Mouse (Mus musculus) bone marrow, adult 2 months (tissue): ENCODE results near the gene Agxt2.

Source experiments
- CTCF ChIP-seq: fragments of 200-500 bp; IDR thresholded peaks from 2 replicates; pipeline ENCODE4 v1.5.1; 2011; ENCODE audit warnings: low read length, control low read depth; ENCODE audit not compliant: control insufficient read depth, insufficient read depth
- POLR2A ChIP-seq: fragments of 200-500 bp; IDR thresholded peaks from 2 replicates; pipeline ENCODE4 v1.6.1; 2011; ENCODE audit warnings: low read depth, mild to moderate bottlenecking, control low read depth, low read length, borderline replicate concordance; ENCODE audit not compliant: control insufficient read depth

DNA sequence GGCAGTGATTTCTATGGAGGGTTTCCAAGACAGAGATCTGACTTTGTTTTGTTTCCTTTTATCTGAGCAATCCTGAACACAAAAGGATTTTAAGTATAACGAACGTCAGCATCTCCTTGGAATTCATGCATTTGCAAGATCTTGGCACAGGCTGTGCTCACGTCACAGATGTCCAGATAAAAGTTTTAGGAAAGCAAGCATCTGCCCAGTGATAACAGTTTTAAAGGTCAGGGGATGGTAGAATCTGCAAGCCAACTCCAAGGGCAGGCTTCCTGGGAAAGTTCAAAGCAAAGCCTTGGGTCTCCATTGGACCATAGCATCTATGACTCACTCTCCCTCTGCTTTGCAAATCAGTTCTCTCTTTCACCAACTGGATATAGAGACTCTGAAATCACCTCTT lies 27.7 kb upstream of the Agxt2 start:
- TF ChIP-seq CTCF (no peak), POLR2A (no peak)
